Mouse (Mus musculus) kidney, postnatal 0 days (tissue): ENCODE measurements around the gene Ap1m2. TPM values are rescaled to one million over a fixed set of nuclear protein-coding genes. Genes with fewer than 3 reads are reported as not detected.
"Not testable (repeated sequence)": the region's sequence is repeated elsewhere in the genome, so short reads cannot be mapped to it uniquely, and the experiment has no call there.

ENCODE experiments used
- ATAC-seq: fragments of 200-750 bp; cut with Nextera tagmentation; replicated peaks from 2 replicates; pipeline ENCODE4 v1.8.0; 2017; ENCODE audit warnings: low read depth, moderate number of reproducible peaks, moderate TSS enrichment, moderate library complexity; ENCODE audit not compliant: low FRiP score
- DNase-seq: peaks from one replicate; pipeline ENCODE4 v3.0.0-alpha.2; 2016; ENCODE audit warnings: low spot score
- H3K27ac ChIP-seq: fragments of 300-500 bp; sonication (generic); 2 replicates; pipeline ENCODE4 v1.5.1; 2014; ENCODE audit warnings: mild to moderate bottlenecking
- H3K27me3 ChIP-seq: fragments of 300-500 bp; sonication (generic); 2 replicates; pipeline ENCODE4 v1.6.1; 2014; ENCODE audit warnings: low read length, mixed read lengths; ENCODE audit not compliant: insufficient read depth
- H3K36me3 ChIP-seq: fragments of 300-500 bp; sonication (generic); 2 replicates; pipeline ENCODE4 v1.6.1; 2014; ENCODE audit warnings: low read length, mixed read lengths; ENCODE audit not compliant: insufficient read depth
- H3K4me1 ChIP-seq: fragments of 300-500 bp; sonication (generic); replicated peaks from 2 replicates; pipeline ENCODE4 v1.6.1; 2014; ENCODE audit warnings: antibody characterized with exemption, low read length, mixed read lengths; ENCODE audit not compliant: insufficient read depth
- H3K4me2 ChIP-seq: fragments of 300-500 bp; sonication (generic); 2 replicates; pipeline ENCODE4 v1.6.1; 2014; ENCODE audit warnings: mild to moderate bottlenecking, low read length, moderate library complexity, mixed read lengths
- H3K4me3 ChIP-seq: fragments of 300-500 bp; sonication (generic); replicated peaks from 2 replicates; pipeline ENCODE4 v1.5.1; 2014; ENCODE audit warnings: low read depth, low read length
- H3K9ac ChIP-seq: fragments of 300-500 bp; sonication (generic); 2 replicates; pipeline ENCODE4 v1.6.1; 2014; ENCODE audit warnings: low read depth, low read length
- H3K9me3 ChIP-seq: fragments of 300-500 bp; sonication (generic); replicated peaks from 2 replicates; pipeline ENCODE4 v1.6.1; 2016; ENCODE audit warnings: low read length, inconsistent platforms, mixed read lengths
- CTCF ChIP-seq: IDR thresholded peaks from 2 replicates; pipeline ENCODE4 v1.5.1; 2016; ENCODE audit warnings: antibody characterized with exemption, low read depth, mild to moderate bottlenecking, moderate library complexity
- WGBS: fragments of 180-500 bp; shearing (Covaris S2); extraction: QIAGEN DNeasy Blood & Tissue Kit; methylation state at CpG from one replicate; pipeline ENCODE4 v1.1.7; 2014; 5-methylcytosine and 5-hydroxymethylcytosine counted together
- polyA plus RNA-seq: library from polyadenylated mRNA; unstranded; fragments of >200 nt; fragmentation: Nextera tagmentation; extraction: Ambion mirVana; gene quantifications from 2 replicates; pipeline ENCODE4 v1.2.1, GENCODE M21; 2015

Ap1m2 gene
- polyA plus RNA-seq, 1 experiment from 2014 or later: 57.3 TPM

- no peak for DNase-seq
- peaks cover 9% of the 10 kb centered on the region; the same call in 1 of the 2 replicates for H3K4me1 ChIP-seq
- 78% methylated on average over 3 of the region's 3 CpGs for WGBS
- H3K9me3 ChIP-seq: no peaks in the 10 kb centered on the region
- H3K4me3 ChIP-seq: no peak overlapping the region
- no peak overlapping the region for H3K9ac ChIP-seq
- H3K36me3 ChIP-seq: no peaks in the 10 kb centered on the region
- no peak for TF ChIP-seq CTCF
- no peaks in the 10 kb centered on the region for H3K27me3 ChIP-seq
- H3K27ac ChIP-seq: no peak overlapping the region
- ATAC-seq: no peak
- H3K4me2 ChIP-seq: no peak overlapping the region
Measured at GRCm38 (mm10) chr9:21328041-21328440, 15.9 kb upstream of the Ap1m2 start.

DNA sequence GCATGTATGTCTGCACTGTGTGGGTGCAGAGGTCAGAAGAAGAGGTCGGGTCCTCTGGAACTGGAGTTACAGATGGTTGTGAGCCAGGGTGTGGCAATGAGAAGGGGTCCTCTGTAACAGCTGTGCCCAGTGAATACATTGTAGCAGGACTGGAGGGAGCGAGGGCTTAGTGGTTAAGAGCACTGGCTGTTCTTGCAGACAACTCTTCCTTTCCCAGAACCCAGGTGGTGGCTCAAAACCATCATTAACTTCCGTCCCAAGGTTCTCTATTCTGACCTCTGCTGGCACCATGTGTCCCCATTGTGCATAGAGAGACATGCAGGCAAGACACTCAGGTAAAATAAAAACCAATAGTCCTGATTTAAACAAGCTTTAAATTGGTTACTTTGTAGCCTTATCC lies 15.4 kb upstream of the Ap1m2 start:
- peaks cover 5% of the 10 kb centered on the region; the same call in 1 of the 2 replicates for H3K4me1 ChIP-seq
- no peak for TF ChIP-seq CTCF
- WGBS: 64% methylated on average over 3 of the region's 3 CpGs
- no peak for DNase-seq
- H3K9me3 ChIP-seq: no peaks in the 10 kb centered on the region
- H3K36me3 ChIP-seq: no peaks in the 10 kb centered on the region
- H3K27ac ChIP-seq: no peak overlapping the region
- no peak for ATAC-seq
- no peak overlapping the region for H3K4me2 ChIP-seq
- H3K9ac ChIP-seq: no peak overlapping the region
- H3K4me3 ChIP-seq: no peak overlapping the region
- no peaks in the 10 kb centered on the region for H3K27me3 ChIP-seq

- TF ChIP-seq CTCF: no peak
- DNase-seq (no peak), ATAC-seq (no peak)
- Histone ChIP-seq H3K4me3 (no peak overlapping the region), H3K9ac (no peak overlapping the region), H3K27me3 (no peaks in the 10 kb centered on the region), H3K4me1 (peaks cover 7% of the 10 kb centered on the region; the same call in 1 of the 2 replicates), H3K36me3 (no peaks in the 10 kb centered on the region), H3K27ac (no peak overlapping the region), H3K9me3 (no peaks in the 10 kb centered on the region), H3K4me2 (no peak overlapping the region)
- 79% methylated on average over 11 of the region's 11 CpGs for WGBS
Measured at GRCm38 (mm10) chr9:21324269-21324668, 12.1 kb upstream of the Ap1m2 start.

DNA sequence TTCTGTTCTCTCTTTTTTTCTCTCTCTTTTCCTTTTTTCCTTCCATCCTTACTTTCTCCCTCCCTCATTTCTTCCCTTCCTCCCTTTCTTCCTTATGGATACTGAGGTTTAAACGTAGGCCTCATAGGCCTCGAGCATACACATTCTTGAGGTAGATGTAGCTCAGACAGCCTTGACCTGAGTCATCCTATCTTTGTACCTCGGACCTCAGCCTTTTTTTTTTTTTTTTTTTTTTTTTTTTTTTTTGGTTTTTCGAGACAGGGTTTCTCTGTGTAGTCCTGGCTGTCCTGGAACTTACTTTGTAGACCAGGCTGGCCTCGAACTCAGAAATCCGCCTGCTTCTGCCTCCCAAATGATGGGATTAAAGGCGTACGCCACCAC lies 10.8 kb upstream of the Ap1m2 start:
- H3K4me1 ChIP-seq, H3K36me3 ChIP-seq, H3K9me3 ChIP-seq, H3K27me3 ChIP-seq, ATAC-seq, DNase-seq, H3K4me2 ChIP-seq, H3K4me3 ChIP-seq, H3K9ac ChIP-seq, H3K27ac ChIP-seq: not testable (repeated sequence)
- 86% methylated on average over 7 of the region's 8 CpGs for WGBS

DNA sequence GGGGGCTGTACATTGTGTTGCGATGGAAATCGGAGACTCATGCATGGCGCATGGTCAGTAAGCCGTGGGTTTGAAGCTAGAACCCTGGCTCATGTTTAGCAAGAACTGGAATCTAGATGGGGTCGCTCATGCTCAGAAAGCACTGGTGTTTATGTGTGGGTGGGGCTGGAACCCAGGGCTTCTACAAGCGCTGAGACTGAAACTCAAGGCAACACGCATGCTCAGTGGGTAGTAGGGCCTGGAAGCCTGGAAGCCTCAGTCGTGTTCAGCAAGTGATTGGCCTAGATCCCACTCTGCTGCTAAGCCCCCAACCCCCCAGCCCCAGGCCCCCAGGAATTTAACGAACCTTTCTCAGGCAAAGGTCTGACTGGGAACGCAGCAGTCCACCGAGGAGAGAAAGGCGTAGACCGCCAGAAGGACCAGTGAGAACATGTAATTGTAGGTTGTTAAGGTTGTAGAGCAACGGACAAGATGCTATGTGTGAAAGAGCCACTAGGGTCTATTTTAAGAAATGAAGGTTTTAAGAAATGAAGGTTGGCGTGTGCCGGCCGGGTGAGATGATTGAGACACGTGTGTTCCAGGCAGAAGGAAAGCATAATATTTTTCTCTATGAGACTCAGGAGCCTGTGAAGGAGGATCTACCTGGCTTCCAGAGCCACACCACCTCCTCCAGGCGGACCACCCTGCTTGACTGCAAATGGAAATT lies 10.2 kb upstream of the Ap1m2 start:
- Histone ChIP-seq H3K4me1 (peaks cover 7% of the 10 kb centered on the region; the same call in 1 of the 2 replicates), H3K4me3 (peak overlapping the region; percentile 73; the same call in 1 of the 2 replicates), H3K4me2 (peak overlapping the region; percentile 89), H3K27me3 (no peaks in the 10 kb centered on the region), H3K9ac (no peak overlapping the region), H3K27ac (0 out of 2 replicates have a peak overlapping the region, but pooled peaks have one; percentile 62), H3K36me3 (no peaks in the 10 kb centered on the region), H3K9me3 (no peaks in the 10 kb centered on the region)
- no peak for TF ChIP-seq CTCF
- DNase-seq: no peak
- 76% methylated on average over 19 of the region's 19 CpGs for WGBS
- no peak for ATAC-seq

DNA sequence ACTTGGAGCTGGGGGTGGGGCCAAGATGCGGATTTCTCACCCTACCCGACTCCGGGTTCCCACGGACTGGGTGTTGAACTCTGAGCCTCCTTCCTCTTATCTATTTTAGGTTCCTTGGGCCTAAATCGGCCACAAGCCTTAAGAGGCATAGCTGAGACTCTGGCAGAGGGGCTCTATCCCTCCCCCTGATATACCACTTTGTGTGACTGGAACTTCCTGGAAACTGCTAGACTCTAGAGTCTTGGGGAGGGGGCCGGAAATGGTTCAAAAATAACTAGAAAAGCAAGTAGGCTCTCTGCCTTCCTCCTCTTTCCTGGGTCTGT lies 9.3 kb upstream of the Ap1m2 start:
- Histone ChIP-seq H3K4me3 (peak overlapping the region; percentile 73), H3K9ac (peak overlapping the region; percentile 63), H3K36me3 (no peaks in the 10 kb centered on the region), H3K4me1 (peaks cover 7% of the 10 kb centered on the region; the same call in 1 of the 2 replicates), H3K27ac (peak overlapping the region; percentile 62), H3K27me3 (no peaks in the 10 kb centered on the region), H3K4me2 (peak overlapping the region; percentile 89), H3K9me3 (no peaks in the 10 kb centered on the region)
- 11% methylated on average over 6 of the region's 6 CpGs for WGBS
- no peak for TF ChIP-seq CTCF
- peak; percentile 56 for DNase-seq
- ATAC-seq: no peak
